Mouse (Mus musculus) heart, postnatal 0 days (tissue): Measurements from ENCODE around the gene Gabrb1. TPM values are rescaled to one million over a fixed set of nuclear protein-coding genes. Genes with fewer than 3 reads are reported as not detected.

Source experiments
- ATAC-seq: fragments of 200-750 bp; cut with Nextera tagmentation; 2 replicates; pipeline ENCODE4 v1.8.0; 2017; ENCODE audit warnings: low read depth, moderate number of reproducible peaks, moderate library complexity; ENCODE audit not compliant: insufficient read depth
- DNase-seq: peaks from one replicate; pipeline ENCODE4 v3.0.0-alpha.2; 2016; ENCODE audit warnings: low spot score
- H3K27ac ChIP-seq: fragments of 300-500 bp; sonication (generic); 2 replicates; pipeline ENCODE4 v1.5.1; 2014; ENCODE audit warnings: low read depth, mild to moderate bottlenecking
- H3K27me3 ChIP-seq: fragments of 300-500 bp; sonication (generic); 2 replicates; pipeline ENCODE4 v1.6.1; 2014; ENCODE audit warnings: low read length, mixed read lengths; ENCODE audit not compliant: control insufficient read depth, insufficient read depth
- H3K36me3 ChIP-seq: fragments of 300-500 bp; sonication (generic); replicated peaks from 2 replicates; pipeline ENCODE4 v1.6.1; 2014; ENCODE audit warnings: low read length, mixed read lengths; ENCODE audit not compliant: control insufficient read depth, insufficient read depth
- H3K4me1 ChIP-seq: fragments of 300-500 bp; sonication (generic); 2 replicates; pipeline ENCODE4 v1.6.1; 2014; ENCODE audit warnings: antibody characterized with exemption; ENCODE audit not compliant: control insufficient read depth, insufficient read depth
- H3K4me2 ChIP-seq: fragments of 300-500 bp; sonication (generic); 2 replicates; pipeline ENCODE4 v1.6.1; 2014; ENCODE audit warnings: low read depth, mild to moderate bottlenecking, low read length, moderate library complexity
- H3K4me3 ChIP-seq: fragments of 300-500 bp; sonication (generic); 2 replicates; pipeline ENCODE4 v1.5.1; 2014; ENCODE audit warnings: low read depth, low read length
- H3K9ac ChIP-seq: fragments of 300-500 bp; sonication (generic); replicated peaks from 2 replicates; pipeline ENCODE4 v1.6.1; 2014; ENCODE audit warnings: low read depth, low read length, mixed read lengths
- H3K9me3 ChIP-seq: fragments of 300-500 bp; sonication (generic); replicated peaks from 2 replicates; pipeline ENCODE4 v1.6.1; 2016; ENCODE audit warnings: low read length; ENCODE audit not compliant: control insufficient read depth
- CTCF ChIP-seq: IDR thresholded peaks from 2 replicates; pipeline ENCODE4 v1.5.1; 2016; ENCODE audit warnings: antibody characterized with exemption, control low read depth, low read depth
- EP300 ChIP-seq: IDR thresholded peaks from 2 replicates; pipeline ENCODE4 v1.6.1; 2016; ENCODE audit warnings: antibody characterized with exemption, low read depth
- WGBS: fragments of 180-500 bp; shearing (Covaris S2); extraction: QIAGEN DNeasy Blood & Tissue Kit; methylation state at CpG from one replicate; pipeline ENCODE4 v1.1.7; 2014; 5-methylcytosine and 5-hydroxymethylcytosine counted together
- polyA plus RNA-seq: library from polyadenylated mRNA; unstranded; fragments of >200 nt; fragmentation: Nextera tagmentation; extraction: Ambion mirVana; gene quantifications from 2 replicates; pipeline ENCODE4 v1.2.1, GENCODE M21; 2015
- total RNA-seq: library from RNA; depleted of rRNA; stranded (reverse); fragments of >200 nt; gene quantifications from 2 replicates; pipeline ENCODE4 v1.2.3, GENCODE M21; 2014; ENCODE audit warnings: low replicate concordance

Gabrb1 gene
- total and polyA plus RNA-seq, 2 experiments from 2014 or later = 0.15 TPM; not detected in 1

DNA sequence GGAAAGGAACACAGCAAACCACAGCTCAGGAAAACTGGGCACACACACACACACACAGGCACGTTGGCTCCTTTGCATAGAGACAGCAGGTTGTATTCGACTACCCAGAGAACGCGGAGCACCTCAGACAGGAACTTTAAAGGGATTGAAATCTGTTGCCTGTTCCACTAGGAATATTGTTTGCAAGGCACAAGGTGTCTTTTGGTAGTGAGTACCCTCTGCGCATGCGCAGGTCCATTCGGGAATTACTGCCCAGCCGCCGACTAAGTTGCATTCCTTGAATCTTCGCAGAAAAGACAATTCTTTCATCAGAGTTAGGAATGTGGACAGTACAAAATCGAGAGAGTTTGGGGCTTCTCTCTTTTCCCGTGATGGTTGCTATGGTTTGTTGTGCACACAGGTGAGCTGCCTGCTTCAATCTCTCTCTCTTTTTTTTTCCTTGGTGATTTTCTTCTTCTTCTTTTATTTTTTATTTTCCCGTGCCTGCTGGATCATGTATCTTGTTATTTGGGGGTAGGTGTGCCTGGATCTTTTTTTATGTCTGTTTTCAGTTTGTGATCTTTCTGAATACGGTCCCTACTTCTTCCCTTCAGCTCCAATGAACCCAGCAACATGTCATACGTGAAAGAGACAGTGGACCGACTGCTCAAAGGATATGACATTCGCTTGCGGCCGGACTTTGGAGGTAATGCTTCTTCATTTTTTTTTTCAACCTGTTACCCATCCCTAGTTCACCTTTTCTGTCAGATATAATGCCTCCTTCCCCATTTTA lies 42.0 kb downstream of the Gabrb1 start:
- WGBS = 1% methylated on average over 19 of the region's 19 CpGs
- Histone ChIP-seq H3K9ac (no peak overlapping the region), H3K36me3 (no peaks in the 10 kb centered on the region), H3K4me1 (no peaks in the 10 kb centered on the region), H3K9me3 (no peaks in the 10 kb centered on the region), H3K4me2 (peak overlapping the region; percentile 86), H3K27me3 (0 out of 2 replicates have a peak, but pooled peaks cover 5% of the 10 kb centered on the region), H3K27ac (no peak overlapping the region), H3K4me3 (peak overlapping the region; percentile 47)
- no peak for ATAC-seq
- DNase-seq = peak; percentile 13
- TF ChIP-seq CTCF (no peak), EP300 (no peak)

DNA sequence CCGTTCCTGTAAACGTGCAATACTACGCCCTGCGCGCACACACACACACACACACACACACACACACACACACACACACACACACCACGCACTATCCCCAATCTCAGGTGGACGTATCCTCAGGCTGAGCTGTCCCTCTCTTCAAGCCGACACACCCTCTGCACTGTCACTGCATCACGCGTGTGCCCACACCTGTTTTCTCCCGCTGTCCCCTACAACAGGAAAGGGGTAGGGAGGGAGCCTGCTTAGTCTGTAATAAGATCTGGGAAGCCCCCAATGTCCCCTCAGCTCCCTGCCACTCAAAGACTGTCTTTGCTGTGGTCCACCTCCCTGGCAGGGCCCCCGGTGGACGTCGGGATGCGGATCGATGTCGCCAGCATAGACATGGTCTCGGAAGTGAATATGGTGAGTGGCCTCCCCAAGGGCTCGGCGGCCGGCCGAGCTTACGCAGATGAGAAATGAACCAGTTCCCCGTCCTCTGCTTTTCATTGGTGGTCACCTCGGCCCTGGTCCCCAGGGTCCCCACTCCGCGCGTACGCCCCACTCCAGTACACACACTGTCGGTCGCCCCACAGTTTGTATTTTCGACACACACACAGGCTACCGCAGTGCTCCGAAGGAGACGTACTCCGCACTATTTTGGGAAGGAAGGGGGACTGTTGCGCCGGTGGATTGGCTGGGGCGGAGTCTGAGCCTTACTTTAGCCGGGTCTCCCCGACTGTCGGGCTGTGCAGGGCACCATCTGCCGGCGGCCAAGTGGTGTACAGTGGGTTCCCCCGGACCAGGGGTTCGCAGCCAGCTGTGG lies 42.8 kb downstream of the Gabrb1 start:
- no peaks in the 10 kb centered on the region for H3K9me3 ChIP-seq
- H3K4me1 ChIP-seq = no peaks in the 10 kb centered on the region
- under 1% methylated on average over 46 of the region's 46 CpGs for WGBS
- H3K4me2 ChIP-seq = peak overlapping the region; percentile 86
- 0 out of 2 replicates have a peak, but pooled peaks cover 5% of the 10 kb centered on the region for H3K27me3 ChIP-seq
- H3K4me3 ChIP-seq = peak overlapping the region; percentile 47
- no peak overlapping the region for H3K27ac ChIP-seq
- DNase-seq = peak; percentile 55
- TF ChIP-seq EP300 = no peak
- TF ChIP-seq CTCF = peak; percentile 29
- no peak overlapping the region for H3K9ac ChIP-seq
- ATAC-seq = peak; percentile 89
- no peaks in the 10 kb centered on the region for H3K36me3 ChIP-seq

DNA sequence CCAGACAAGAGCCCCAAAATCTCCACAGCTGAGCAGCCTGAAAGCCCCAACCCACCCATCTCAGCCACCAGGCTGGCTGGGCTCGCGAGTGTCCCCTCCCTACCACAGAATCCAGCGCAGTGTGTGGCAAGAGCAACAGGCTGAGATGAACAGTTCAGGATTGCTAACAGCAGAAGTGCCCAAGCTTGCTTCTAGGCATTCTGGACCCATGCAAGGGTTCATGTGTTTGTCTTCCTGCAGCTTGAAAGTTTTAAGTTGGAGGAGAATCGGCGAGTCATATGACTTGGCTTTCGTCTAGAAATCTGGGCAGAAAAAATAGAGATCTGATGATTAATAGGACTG lies 43.3 kb downstream of the Gabrb1 start:
- Histone ChIP-seq H3K4me1 (no peaks in the 10 kb centered on the region), H3K27me3 (0 out of 2 replicates have a peak, but pooled peaks cover 5% of the 10 kb centered on the region), H3K4me3 (peak overlapping the region; percentile 47), H3K9ac (no peak overlapping the region), H3K36me3 (no peaks in the 10 kb centered on the region), H3K9me3 (no peaks in the 10 kb centered on the region), H3K4me2 (peak overlapping the region; percentile 86), H3K27ac (no peak overlapping the region)
- ATAC-seq (no peak), DNase-seq (no peak)
- WGBS = 3% methylated on average over 6 of the region's 6 CpGs
- no peak for TF ChIP-seq EP300
- TF ChIP-seq CTCF = no peak

DNA sequence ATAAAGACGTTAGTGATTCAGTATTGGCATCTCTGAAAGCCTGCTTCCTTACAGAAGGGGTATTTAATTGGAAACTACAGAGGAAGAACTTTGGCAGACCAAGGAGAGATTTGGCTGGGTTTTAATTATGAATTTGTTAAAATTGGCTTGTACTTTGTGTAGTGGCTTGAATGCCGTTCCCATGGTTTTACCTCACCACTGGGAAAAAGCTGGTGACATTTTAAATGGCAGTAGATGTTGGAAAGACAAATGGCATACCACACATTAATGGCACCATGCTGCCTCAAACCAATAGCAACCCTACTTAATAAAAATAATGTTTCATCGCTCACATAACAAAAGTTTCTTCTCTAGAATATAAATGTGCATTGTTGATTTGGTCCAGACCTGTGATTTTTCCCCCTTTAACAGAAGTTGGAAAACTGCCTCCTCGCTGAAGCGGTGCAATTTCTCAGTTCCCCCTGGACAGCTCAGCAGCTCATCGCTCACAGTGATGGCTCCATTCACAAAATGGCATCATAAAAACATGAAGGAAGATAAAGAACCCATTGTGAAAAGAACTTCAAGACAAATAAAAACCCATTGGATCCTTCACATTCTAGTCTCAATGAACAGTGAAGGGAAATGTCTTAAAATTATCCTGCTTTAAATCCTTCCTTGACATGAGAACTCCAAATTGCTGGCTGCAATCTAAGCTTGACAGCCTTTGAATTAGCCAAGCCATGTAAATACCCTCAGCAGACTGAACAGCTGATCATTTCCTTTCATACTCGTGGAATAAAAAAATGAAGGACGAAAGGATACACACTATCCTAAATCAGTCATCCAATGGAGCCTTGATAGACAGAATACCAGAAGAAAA lies 75.2 kb downstream of the Gabrb1 start:
- Histone ChIP-seq H3K9ac (no peak overlapping the region), H3K4me1 (no peaks in the 10 kb centered on the region), H3K27ac (no peak overlapping the region), H3K4me2 (no peak overlapping the region), H3K36me3 (no peaks in the 10 kb centered on the region), H3K27me3 (no peaks in the 10 kb centered on the region), H3K9me3 (no peaks in the 10 kb centered on the region), H3K4me3 (no peak overlapping the region)
- DNase-seq = no peak
- no peak for TF ChIP-seq CTCF
- TF ChIP-seq EP300 = no peak
- WGBS = 68% methylated on average over 8 of the region's 8 CpGs
- ATAC-seq = no peak

DNA sequence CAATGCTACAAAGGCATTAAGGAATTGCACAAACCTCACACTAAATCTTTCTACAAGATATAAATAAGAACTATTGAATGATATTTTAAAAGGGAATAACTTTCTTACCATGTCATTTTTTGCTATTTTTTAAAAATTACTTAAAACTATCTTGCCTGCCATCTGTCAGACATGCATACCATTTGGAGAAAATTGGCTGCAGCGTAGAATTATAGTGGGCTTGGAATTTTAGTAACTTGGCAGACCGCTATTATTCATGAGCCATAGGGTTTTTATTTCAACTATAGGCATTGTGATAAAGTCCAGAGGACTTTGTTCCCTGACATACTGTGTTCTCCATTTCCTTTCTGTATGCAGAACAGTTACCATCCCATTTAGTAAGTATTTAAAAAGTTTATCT lies 89.5 kb downstream of the Gabrb1 start:
- ATAC-seq (no peak), DNase-seq (no peak)
- Histone ChIP-seq H3K27ac (no peak overlapping the region), H3K36me3 (no peaks in the 10 kb centered on the region), H3K9ac (no peak overlapping the region), H3K4me1 (no peaks in the 10 kb centered on the region), H3K4me2 (no peak overlapping the region), H3K27me3 (no peaks in the 10 kb centered on the region), H3K4me3 (no peak overlapping the region), H3K9me3 (no peaks in the 10 kb centered on the region)
- TF ChIP-seq CTCF (no peak), EP300 (no peak)
- WGBS = 70% methylated on average over 2 of the region's 2 CpGs
